ENCODE assay signal across 7 mouse cellular contexts in genomic region chr5:118331286-118331607, GRCm38 (mm10).
DNase-seq lines count a peak whose midpoint lies in the region; ATAC-seq lines count a peak whose summit lies in the region.

No protein-coding gene starts in this region.

- peak overlapping the region; percentile 80 for H3K27ac ChIP-seq in embryonic facial prominence, embryonic 10.5 days (replicated peaks)
- H3K27ac ChIP-seq in hindbrain, embryonic 13.5 days, result peak overlapping the region; percentile 67; the same call in 1 of the 2 replicates
- H3K27ac ChIP-seq in midbrain, embryonic 13.5 days, result no peak overlapping the region

- ATAC-seq in hindbrain, embryonic 13.5 days (ENCODE audit: low FRiP score), result 0 out of 2 replicates have a peak, but pooled peaks have one; percentile 6
- ATAC-seq in midbrain, embryonic 13.5 days, result peak; percentile 35; the same call in 1 of the 2 replicates

- H3K4me1 ChIP-seq in embryonic facial prominence, embryonic 10.5 days, result peaks cover 39% of the 10 kb centered on the region
- peaks cover 44% of the 10 kb centered on the region for H3K4me1 ChIP-seq in hindbrain, embryonic 13.5 days (replicated peaks)
- peaks cover 38% of the 10 kb centered on the region for H3K4me1 ChIP-seq in midbrain, embryonic 13.5 days (replicated peaks)

- peak; percentile 52 for DNase-seq in layer of hippocampus, adult 9-10 months (ENCODE audit: low spot score)
- DNase-seq in layer of hippocampus, postnatal 14 days (ENCODE audit: low spot score in 2 of 2), result no peak
- no peak for DNase-seq in embryonic facial prominence, embryonic 10.5 days (ENCODE audit: low spot score)
- no peak for DNase-seq in spleen, postnatal 4 days (ENCODE audit: low spot score in 2 of 2)
- no peak for DNase-seq in spleen, postnatal 10 days (ENCODE audit: low spot score in 2 of 2)

- peaks cover 5% of the 10 kb centered on the region; the same call in 1 of the 2 replicates for H3K9me3 ChIP-seq in embryonic facial prominence, embryonic 10.5 days
- H3K9me3 ChIP-seq in hindbrain, embryonic 13.5 days, result no peaks in the 10 kb centered on the region
- H3K9me3 ChIP-seq in midbrain, embryonic 13.5 days, result no peaks in the 10 kb centered on the region

- H3K9ac ChIP-seq in hindbrain, embryonic 13.5 days, result peak overlapping the region; percentile 24; the same call in 1 of the 2 replicates
- H3K9ac ChIP-seq in midbrain, embryonic 13.5 days (replicated peaks), result peak overlapping the region; percentile 2; the same call in 1 of the 2 replicates

- H3K4me2 ChIP-seq in hindbrain, embryonic 13.5 days, result peak overlapping the region; percentile 71
- peak overlapping the region; percentile 70 for H3K4me2 ChIP-seq in midbrain, embryonic 13.5 days (replicated peaks)

- peaks cover 58% of the 10 kb centered on the region for H3K27me3 ChIP-seq in embryonic facial prominence, embryonic 10.5 days (replicated peaks; ENCODE audit: low read depth, poor library complexity, severe bottlenecking)
- H3K27me3 ChIP-seq in hindbrain, embryonic 13.5 days, result peaks cover 10% of the 10 kb centered on the region; the same call in 1 of the 2 replicates
- H3K27me3 ChIP-seq in midbrain, embryonic 13.5 days, result peaks cover 25% of the 10 kb centered on the region

- 22% methylated on average over 14 of the region's 14 CpGs for WGBS in embryonic facial prominence, embryonic 10.5 days
- WGBS in hindbrain, embryonic 13.5 days, result 17% methylated on average over 14 of the region's 14 CpGs
- 20% methylated on average over 14 of the region's 14 CpGs for WGBS in midbrain, embryonic 13.5 days

- H3K36me3 ChIP-seq in embryonic facial prominence, embryonic 10.5 days (replicated peaks), result no peaks in the 10 kb centered on the region
- H3K36me3 ChIP-seq in hindbrain, embryonic 13.5 days, result no peaks in the 10 kb centered on the region
- H3K36me3 ChIP-seq in midbrain, embryonic 13.5 days, result no peaks in the 10 kb centered on the region

- H3K4me3 ChIP-seq in embryonic facial prominence, embryonic 10.5 days, result peak overlapping the region; percentile 57
- peak overlapping the region; percentile 36; the same call in 1 of the 2 replicates for H3K4me3 ChIP-seq in hindbrain, embryonic 13.5 days
- peak overlapping the region; percentile 38; the same call in 1 of the 2 replicates for H3K4me3 ChIP-seq in midbrain, embryonic 13.5 days (replicated peaks)
